Mouse (Mus musculus) CH12.LX (cell line): ENCODE results near the gene Dnajb5. TPM values are rescaled to one million over a fixed set of nuclear protein-coding genes. Genes with fewer than 3 reads are reported as not detected.

Experiments used
- DNase-seq: peaks from one replicate; pipeline ENCODE4 v3.0.0-alpha.2; 2013; ENCODE audit errors: extremely low read depth
- H3K27ac ChIP-seq: 2 replicates; pipeline ENCODE4 v1.5.1; 2012; ENCODE audit warnings: low read depth, mild to moderate bottlenecking, control low read depth, moderate library complexity; ENCODE audit not compliant: insufficient read depth
- H3K27me3 ChIP-seq: replicated peaks from 2 replicates; pipeline ENCODE3; 2012; ENCODE audit warnings: inconsistent platforms
- H3K36me3 ChIP-seq, 2 experiments: replicated peaks in 1 of 2; 2 replicates each; pipeline versions ENCODE3 to v1.6.1; 2012; ENCODE audit warnings: inconsistent platforms in 1 of 2, low read length in 1 of 2, mild to moderate bottlenecking in 1 of 2, mixed read lengths in 1 of 2, moderate library complexity in 1 of 2; ENCODE audit not compliant: control insufficient read depth in 1 of 2, insufficient read depth in 1 of 2
- H3K4me1 ChIP-seq, 2 experiments: 2 replicates each; pipeline ENCODE4 v1.6.1; 2012; ENCODE audit warnings: inconsistent platforms in 1 of 2, moderate library complexity in 1 of 2; ENCODE audit not compliant: insufficient read depth in 2 of 2, control insufficient read depth in 1 of 2
- H3K4me2 ChIP-seq: 2 replicates; pipeline ENCODE4 v1.6.1; 2012; ENCODE audit warnings: low read depth, mild to moderate bottlenecking, control low read depth; ENCODE audit not compliant: poor library complexity, insufficient read depth, severe bottlenecking
- H3K4me3 ChIP-seq, 3 experiments: fragments of 150-350 bp in 1 of 3; sonication (generic) in 1 of 3; replicated peaks in 1 of 3; 2 replicates each; pipeline versions ENCODE3 to v1.5.1; 2011 to 2012; ENCODE audit warnings: low read depth in 2 of 3, low read length in 2 of 3, mild to moderate bottlenecking in 2 of 3, moderate library complexity in 2 of 3, control low read depth in 1 of 3, improper control_type of control experiment in 1 of 3, inconsistent platforms in 1 of 3, mixed read lengths in 1 of 3; ENCODE audit not compliant: poor library complexity in 1 of 3
- H3K79me2 ChIP-seq: replicated peaks from 2 replicates; pipeline ENCODE4 v1.6.1; 2012; ENCODE audit warnings: mild to moderate bottlenecking, moderate library complexity; ENCODE audit not compliant: control insufficient read depth, poor library complexity, insufficient read depth, severe bottlenecking; ENCODE audit errors: extremely low read depth
- H3K9ac ChIP-seq: 2 replicates; pipeline ENCODE4 v1.6.1; 2012; ENCODE audit warnings: low read depth, mild to moderate bottlenecking, control low read depth, moderate library complexity; ENCODE audit not compliant: insufficient read depth
- H3K9me3 ChIP-seq: replicated peaks from 2 replicates; pipeline ENCODE3; 2012; ENCODE audit warnings: low read length, inconsistent platforms, mixed read lengths
- BHLHE40 ChIP-seq: IDR thresholded peaks from 2 replicates; pipeline ENCODE4 v1.6.1; 2011; ENCODE audit warnings: mild to moderate bottlenecking, low read depth, low read length, improper control_type of control experiment
- CHD1 ChIP-seq: IDR thresholded peaks from 2 replicates; pipeline ENCODE4 v1.6.1; 2012; ENCODE audit warnings: low read depth, low read length, improper control_type of control experiment, inconsistent platforms
- CTCF ChIP-seq, 2 experiments: IDR thresholded peaks in 1 of 2; conservative IDR thresholded peaks in 1 of 2; 2 replicates each; pipeline ENCODE4 v1.5.1; 2011 to 2012; ENCODE audit warnings: low read depth in 2 of 2, low read length in 2 of 2, improper control_type of control experiment in 1 of 2, inconsistent platforms in 1 of 2, mild to moderate bottlenecking in 1 of 2, moderate library complexity in 1 of 2
- ELF1 ChIP-seq: IDR thresholded peaks from 2 replicates; pipeline ENCODE4 v1.6.1; 2014; ENCODE audit warnings: low read depth, mild to moderate bottlenecking, inconsistent platforms, low read length, improper control_type of control experiment
- EP300 ChIP-seq: IDR thresholded peaks from 2 replicates; pipeline ENCODE4 v1.6.1; 2011; ENCODE audit warnings: low read length, improper control_type of control experiment
- ETS1 ChIP-seq: conservative IDR thresholded peaks from 2 replicates; pipeline ENCODE4 v1.6.1; 2012; ENCODE audit warnings: low read depth, mild to moderate bottlenecking, inconsistent platforms, low read length, improper control_type of control experiment, moderate library complexity
- GABPA ChIP-seq: IDR thresholded peaks from 2 replicates; pipeline ENCODE4 v1.6.1; 2012; ENCODE audit warnings: low read depth, low read length, improper control_type of control experiment, inconsistent platforms; ENCODE audit not compliant: insufficient replicate concordance
- HCFC1 ChIP-seq: IDR thresholded peaks from 2 replicates; pipeline ENCODE4 v1.6.1; 2012; ENCODE audit warnings: low read depth, mild to moderate bottlenecking, inconsistent platforms, low read length, improper control_type of control experiment
- JUND ChIP-seq: conservative IDR thresholded peaks from 2 replicates; pipeline ENCODE4 v1.6.1; 2011; ENCODE audit warnings: low read depth, low read length, improper control_type of control experiment
- KAT2A ChIP-seq: IDR thresholded peaks from 2 replicates; pipeline ENCODE4 v1.6.1; 2012; ENCODE audit warnings: low read length, improper control_type of control experiment, inconsistent platforms; ENCODE audit not compliant: insufficient replicate concordance
- MAFK ChIP-seq: IDR thresholded peaks from 2 replicates; pipeline ENCODE4 v1.6.1; 2011; ENCODE audit warnings: low read length, improper control_type of control experiment; ENCODE audit not compliant: insufficient replicate concordance
- MAX ChIP-seq: IDR thresholded peaks from 2 replicates; pipeline ENCODE4 v1.6.1; 2011; ENCODE audit warnings: low read length, improper control_type of control experiment
- MXI1 ChIP-seq: IDR thresholded peaks from 2 replicates; pipeline ENCODE4 v1.6.1; 2011; ENCODE audit warnings: mild to moderate bottlenecking, low read depth, low read length, improper control_type of control experiment
- MYC ChIP-seq: IDR thresholded peaks from 2 replicates; pipeline ENCODE4 v1.6.1; 2011; ENCODE audit warnings: low read depth, mild to moderate bottlenecking, improper control_type of control experiment, low read length
- POLR2A ChIP-seq: IDR thresholded peaks from 2 replicates; pipeline ENCODE4 v1.6.1; 2011; ENCODE audit warnings: low read depth, mild to moderate bottlenecking, improper control_type of control experiment, low read length
- POLR2AphosphoS2 ChIP-seq: IDR thresholded peaks from 2 replicates; pipeline ENCODE4 v1.6.1; 2011; ENCODE audit warnings: low read depth, low read length, improper control_type of control experiment
- RAD21 ChIP-seq: IDR thresholded peaks from 2 replicates; pipeline ENCODE4 v1.6.1; 2011; ENCODE audit warnings: low read depth, mild to moderate bottlenecking, low read length, improper control_type of control experiment, moderate library complexity
- RCOR1 ChIP-seq: conservative IDR thresholded peaks from 2 replicates; pipeline ENCODE4 v1.6.1; 2012; ENCODE audit warnings: low read depth, mild to moderate bottlenecking, inconsistent platforms, low read length, improper control_type of control experiment
- SIN3A ChIP-seq: IDR thresholded peaks from 2 replicates; pipeline ENCODE4 v1.6.1; 2012; ENCODE audit warnings: low read length, improper control_type of control experiment, inconsistent platforms
- SMC3 ChIP-seq: IDR thresholded peaks from 2 replicates; pipeline ENCODE4 v1.6.1; 2011; ENCODE audit warnings: low read depth, low read length, improper control_type of control experiment
- TCF12 ChIP-seq: IDR thresholded peaks from 2 replicates; pipeline ENCODE4 v1.6.1; 2014; ENCODE audit warnings: low read depth, mild to moderate bottlenecking, inconsistent platforms, low read length, improper control_type of control experiment
- USF1 ChIP-seq: IDR thresholded peaks from 2 replicates; pipeline ENCODE4 v1.6.1; 2014; ENCODE audit warnings: low read depth, mild to moderate bottlenecking, inconsistent platforms, low read length, improper control_type of control experiment
- ZKSCAN1 ChIP-seq: IDR thresholded peaks from 2 replicates; pipeline ENCODE4 v1.6.1; 2012; ENCODE audit warnings: low read depth, inconsistent platforms, low read length, improper control_type of control experiment, borderline replicate concordance
- ZNF384 ChIP-seq: IDR thresholded peaks from 2 replicates; pipeline ENCODE4 v1.6.1; 2012; ENCODE audit warnings: low read depth, low read length, improper control_type of control experiment, inconsistent platforms
- dilution Hi-C: fragments of 300-500 bp; cut with MboI; formaldehyde crosslinking; loops from 2 replicates; pipeline ENCODE4 v1.14.3; 2020; ENCODE audit warnings: low sequenced_read_pairs; ENCODE audit not compliant: extremely low pct_unique_long_range_greater_than_20kb, extremely low pct_ligation_motif_present
- in situ Hi-C: fragments of 300-500 bp; cut with MboI; formaldehyde crosslinking; loops from 3 replicates; pipeline ENCODE4 v1.14.3; 2019; ENCODE audit warnings: low sequenced_read_pairs, low pct_ligation_motif_present, low pct_unique_long_range_greater_than_20kb, mixed read lengths
- polyA plus RNA-seq: library from polyadenylated mRNA; unstranded; fragments of >175 nt; gene quantifications from 2 replicates; pipeline ENCODE4 v1.2.1, GENCODE M21; 2012; ENCODE audit warnings: low read depth; ENCODE audit not compliant: insufficient read length
- total RNA-seq, 2 experiments: library from RNA; depleted of rRNA; stranded (reverse); fragments of 300-350 nt in 1 of 2; fragments of >200 nt in 1 of 2; gene quantifications; 2 replicates each; pipeline ENCODE4 v1.2.3; 2012 to 2014

Dnajb5 gene
- total and polyA plus RNA-seq, 3 experiments = 1.9 to 3.9 (median 2.7) TPM

GRCm38 (mm10) chr4:42900878-42901277, 48.7 kb upstream of the Dnajb5 start:
- Histone ChIP-seq H3K4me3 (no peak overlapping the region), H3K27ac (no peak overlapping the region), H3K27me3 (peaks cover 66% of the 10 kb centered on the region), H3K9me3 (peaks cover 3% of the 10 kb centered on the region), H3K36me3 (no peaks in the 10 kb centered on the region), H3K4me2 (no peak overlapping the region), H3K9ac (no peak overlapping the region), H3K4me1 (no peaks in the 10 kb centered on the region; a peak in 1 of 4 replicates), H3K79me2 (no peaks in the 10 kb centered on the region)
- no peak for DNase-seq
- TF ChIP-seq GABPA = no peak
- no peak for TF ChIP-seq JUND
- no peak for TF ChIP-seq TCF12
- TF ChIP-seq CHD1 = no peak
- no peak for TF ChIP-seq HCFC1
- TF ChIP-seq USF1 = no peak
- no peak for TF ChIP-seq SIN3A
- no peak for TF ChIP-seq MYC
- TF ChIP-seq MAX = no peak
- TF ChIP-seq RCOR1 = no peak
- no peak for TF ChIP-seq CTCF (conservative IDR thresholded peaks at IDR 0.05 in 1 of 2, IDR thresholded peaks at IDR 0.05 in 1 of 2; ENCODE audit: low read depth in 2 of 2, low read length in 2 of 2)
- TF ChIP-seq EP300 = no peak
- TF ChIP-seq ETS1 = no peak
- TF ChIP-seq KAT2A = no peak
- no peak for TF ChIP-seq MAFK
- dilution Hi-C loops (no loop called here), in situ Hi-C loops (no loop called here)

GRCm38 (mm10) chr4:42902174-42902573, 47.4 kb upstream of the Dnajb5 start:
- Histone ChIP-seq H3K9me3 (peaks cover 4% of the 10 kb centered on the region), H3K27ac (no peak overlapping the region), H3K4me2 (no peak overlapping the region), H3K79me2 (no peaks in the 10 kb centered on the region), H3K27me3 (peaks cover 65% of the 10 kb centered on the region), H3K36me3 (no peaks in the 10 kb centered on the region), H3K9ac (no peak overlapping the region), H3K4me3 (no peak overlapping the region), H3K4me1 (no peaks in the 10 kb centered on the region; a peak in 1 of 4 replicates)
- DNase-seq = peak; percentile 29
- dilution Hi-C loops = no loop called here
- no peak for TF ChIP-seq SIN3A
- no peak for TF ChIP-seq ZNF384
- TF ChIP-seq BHLHE40 = peak; percentile 92
- TF ChIP-seq SMC3 = peak; percentile 23; the same call in 1 of the 2 replicates
- TF ChIP-seq ELF1 = no peak
- no peak for TF ChIP-seq ZKSCAN1
- TF ChIP-seq MXI1 = no peak
- TF ChIP-seq POLR2A = no peak
- TF ChIP-seq RCOR1 = no peak
- peak; percentile 1 for TF ChIP-seq RAD21
- TF ChIP-seq POLR2AphosphoS2 = no peak
- peak; percentile 47 to 60 for TF ChIP-seq CTCF (conservative IDR thresholded peaks at IDR 0.05 in 1 of 2, IDR thresholded peaks at IDR 0.05 in 1 of 2; ENCODE audit: low read depth in 2 of 2, low read length in 2 of 2)
- peak; percentile 46; the same call in 1 of the 2 replicates for TF ChIP-seq MAX
- peak; percentile 36; the same call in 1 of the 2 replicates for TF ChIP-seq USF1
- TF ChIP-seq MYC = 0 out of 2 replicates have a peak, but pooled peaks have one; percentile 33
- in situ Hi-C loops = no loop called here
